Mouse (Mus musculus) limb, embryonic 11.5 days (tissue): ENCODE data around the gene Ttll13. TPM values are rescaled to one million over a fixed set of nuclear protein-coding genes. Genes with fewer than 3 reads are reported as not detected.

Source experiments
- ATAC-seq: fragments of 200-750 bp; cut with Nextera tagmentation; 2 replicates; pipeline ENCODE4 v1.8.0; 2017; ENCODE audit warnings: low read depth; ENCODE audit not compliant: insufficient number of reproducible peaks, low FRiP score, low TSS enrichment
- DNase-seq: peaks from one replicate; pipeline ENCODE4 v3.0.0-alpha.2; 2015; ENCODE audit warnings: low spot score
- H3K27ac ChIP-seq: fragments of 300-500 bp; sonication (generic); replicated peaks from 2 replicates; pipeline ENCODE4 v1.5.1; 2014; ENCODE audit warnings: low read depth, mild to moderate bottlenecking, low read length
- H3K27me3 ChIP-seq: fragments of 300-500 bp; sonication (generic); 2 replicates; pipeline ENCODE4 v1.6.1; 2014; ENCODE audit warnings: mild to moderate bottlenecking, low read length, mixed read lengths; ENCODE audit not compliant: control insufficient read depth, insufficient read depth
- H3K36me3 ChIP-seq: fragments of 300-500 bp; sonication (generic); 2 replicates; pipeline ENCODE4 v1.6.1; 2014; ENCODE audit warnings: mild to moderate bottlenecking, low read length, moderate library complexity, mixed read lengths; ENCODE audit not compliant: control insufficient read depth, insufficient read depth
- H3K4me1 ChIP-seq: fragments of 300-500 bp; sonication (generic); 2 replicates; pipeline ENCODE4 v1.6.1; 2014; ENCODE audit warnings: low read length, mixed read lengths; ENCODE audit not compliant: control insufficient read depth, insufficient read depth
- H3K4me2 ChIP-seq: fragments of 300-500 bp; sonication (generic); 2 replicates; pipeline ENCODE4 v1.6.1; 2014; ENCODE audit warnings: low read depth, mild to moderate bottlenecking, moderate library complexity; ENCODE audit not compliant: severe bottlenecking
- H3K4me3 ChIP-seq: fragments of 300-500 bp; sonication (generic); 2 replicates; pipeline ENCODE4 v1.5.1; 2014; ENCODE audit warnings: low read depth, low read length
- H3K9ac ChIP-seq: fragments of 300-500 bp; sonication (generic); 2 replicates; pipeline ENCODE4 v1.6.1; 2014; ENCODE audit warnings: mild to moderate bottlenecking, low read length
- H3K9me3 ChIP-seq: fragments of 300-500 bp; sonication (generic); 2 replicates; pipeline ENCODE4 v1.6.1; 2016; ENCODE audit warnings: low read length; ENCODE audit not compliant: control insufficient read depth
- WGBS: fragments of 180-500 bp; shearing (Covaris S2); extraction: QIAGEN DNeasy Blood & Tissue Kit; methylation state at CpG from one replicate; pipeline ENCODE4 v1.1.7; 2014; 5-methylcytosine and 5-hydroxymethylcytosine counted together
- polyA plus RNA-seq: library from polyadenylated mRNA; unstranded; fragments of >200 nt; fragmentation: Nextera tagmentation; extraction: Ambion mirVana; gene quantifications from 2 replicates; pipeline ENCODE4 v1.2.1, GENCODE M21; 2014

Gene Ttll13
- polyA plus RNA-seq, 1 experiment from 2014 or later: 0.91 TPM

GRCm38 (mm10) chr7:80220237-80220797 lies 25.9 kb upstream of the Ttll13 start:
- Histone ChIP-seq H3K27ac (no peak overlapping the region), H3K9ac (no peak overlapping the region), H3K4me3 (no peak overlapping the region), H3K27me3 (no peaks in the 10 kb centered on the region), H3K4me2 (no peak overlapping the region), H3K9me3 (no peaks in the 10 kb centered on the region), H3K4me1 (no peaks in the 10 kb centered on the region), H3K36me3 (peaks cover 21% of the 10 kb centered on the region)
- WGBS: 90% methylated on average over 9 of the region's 9 CpGs
- DNase-seq: no peak
- ATAC-seq: no peak

GRCm38 (mm10) chr7:80221179-80221750 lies 24.9 kb upstream of the Ttll13 start:
- no peaks in the 10 kb centered on the region for H3K9me3 ChIP-seq
- no peaks in the 10 kb centered on the region for H3K27me3 ChIP-seq
- no peak overlapping the region for H3K9ac ChIP-seq
- H3K4me2 ChIP-seq: no peak overlapping the region
- WGBS: 90% methylated on average over 4 of the region's 4 CpGs
- ATAC-seq (no peak), DNase-seq (no peak)
- H3K4me3 ChIP-seq: no peak overlapping the region
- no peak overlapping the region for H3K27ac ChIP-seq
- no peaks in the 10 kb centered on the region for H3K4me1 ChIP-seq
- H3K36me3 ChIP-seq: peaks cover 22% of the 10 kb centered on the region

DNA sequence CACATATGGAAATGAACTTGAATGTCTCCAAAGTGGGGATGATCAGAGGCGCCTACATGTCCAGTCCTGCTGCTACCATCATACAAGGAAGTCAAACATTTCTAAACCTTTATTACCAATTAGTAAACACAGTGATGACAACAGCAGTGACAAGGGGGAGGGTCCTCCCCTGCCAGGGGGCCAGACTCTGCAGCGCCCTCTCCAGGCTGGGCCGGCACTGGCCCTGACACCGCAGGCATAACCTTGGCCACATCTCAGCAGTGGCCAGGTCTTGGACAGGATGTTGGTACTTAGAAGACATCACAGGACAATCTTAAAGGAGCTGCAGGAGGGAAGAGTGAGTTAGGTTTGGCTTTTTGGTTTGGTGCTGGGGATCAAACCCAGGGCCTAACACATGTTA lies 19.1 kb upstream of the Ttll13 start:
- no peak overlapping the region for H3K4me2 ChIP-seq
- H3K27ac ChIP-seq: no peak overlapping the region
- no peak for DNase-seq
- no peak for ATAC-seq
- H3K9ac ChIP-seq: no peak overlapping the region
- WGBS: 93% methylated on average over 4 of the region's 4 CpGs
- H3K4me1 ChIP-seq: 0 out of 2 replicates have a peak, but pooled peaks cover 2% of the 10 kb centered on the region
- no peaks in the 10 kb centered on the region for H3K9me3 ChIP-seq
- H3K36me3 ChIP-seq: peaks cover 10% of the 10 kb centered on the region
- H3K4me3 ChIP-seq: no peak overlapping the region
- no peaks in the 10 kb centered on the region for H3K27me3 ChIP-seq

- no peak overlapping the region for H3K27ac ChIP-seq
- peaks cover 2% of the 10 kb centered on the region; the same call in 1 of the 2 replicates for H3K36me3 ChIP-seq
- ATAC-seq (no peak), DNase-seq (no peak)
- H3K4me3 ChIP-seq: no peak overlapping the region
- no peaks in the 10 kb centered on the region for H3K9me3 ChIP-seq
- H3K27me3 ChIP-seq: no peaks in the 10 kb centered on the region
- H3K4me1 ChIP-seq: 0 out of 2 replicates have a peak, but pooled peaks cover 8% of the 10 kb centered on the region
- no peak overlapping the region for H3K9ac ChIP-seq
- no peak overlapping the region for H3K4me2 ChIP-seq
- WGBS: 64% methylated on average over 6 of the region's 6 CpGs
Measured at GRCm38 (mm10) chr7:80230196-80230595, 16.0 kb upstream of the Ttll13 start.

DNA sequence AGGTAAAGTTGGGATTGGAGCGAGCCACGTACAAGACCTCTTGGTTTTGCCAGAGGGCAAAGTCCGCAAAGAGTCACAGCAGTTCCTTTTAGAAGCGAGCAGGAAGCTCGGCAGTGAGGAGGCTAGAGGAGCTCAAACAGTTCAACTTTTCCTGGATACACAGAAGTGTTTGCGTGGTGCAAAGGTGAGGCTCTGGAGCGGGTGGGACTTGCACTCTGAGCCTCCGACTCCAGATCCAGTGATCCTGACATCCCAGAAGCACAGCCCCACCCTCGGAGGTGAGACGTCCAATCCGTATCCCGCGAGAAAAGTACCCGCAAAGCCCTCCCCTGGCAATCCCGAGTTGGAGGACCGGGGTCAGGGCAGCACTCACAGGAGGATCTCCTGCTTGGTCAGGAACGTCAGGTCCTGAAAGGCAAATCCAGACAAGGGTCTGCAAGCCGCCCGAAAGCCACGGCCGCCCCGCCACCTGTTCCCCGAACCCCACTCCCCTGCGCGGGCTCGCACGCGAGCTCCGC lies 14.1 kb upstream of the Ttll13 start:
- H3K9me3 ChIP-seq: no peaks in the 10 kb centered on the region
- peak overlapping the region; percentile 51; the same call in 1 of the 2 replicates for H3K9ac ChIP-seq
- under 1% methylated on average over 29 of the region's 29 CpGs for WGBS
- H3K36me3 ChIP-seq: no peaks in the 10 kb centered on the region; the same call in 1 of the 2 replicates
- no peaks in the 10 kb centered on the region for H3K27me3 ChIP-seq
- peak overlapping the region; percentile 59 for H3K4me3 ChIP-seq
- DNase-seq (no peak), ATAC-seq (peak; percentile 44)
- H3K4me1 ChIP-seq: 0 out of 2 replicates have a peak, but pooled peaks cover 8% of the 10 kb centered on the region
- H3K27ac ChIP-seq: no peak overlapping the region
- H3K4me2 ChIP-seq: peak overlapping the region; percentile 75

DNA sequence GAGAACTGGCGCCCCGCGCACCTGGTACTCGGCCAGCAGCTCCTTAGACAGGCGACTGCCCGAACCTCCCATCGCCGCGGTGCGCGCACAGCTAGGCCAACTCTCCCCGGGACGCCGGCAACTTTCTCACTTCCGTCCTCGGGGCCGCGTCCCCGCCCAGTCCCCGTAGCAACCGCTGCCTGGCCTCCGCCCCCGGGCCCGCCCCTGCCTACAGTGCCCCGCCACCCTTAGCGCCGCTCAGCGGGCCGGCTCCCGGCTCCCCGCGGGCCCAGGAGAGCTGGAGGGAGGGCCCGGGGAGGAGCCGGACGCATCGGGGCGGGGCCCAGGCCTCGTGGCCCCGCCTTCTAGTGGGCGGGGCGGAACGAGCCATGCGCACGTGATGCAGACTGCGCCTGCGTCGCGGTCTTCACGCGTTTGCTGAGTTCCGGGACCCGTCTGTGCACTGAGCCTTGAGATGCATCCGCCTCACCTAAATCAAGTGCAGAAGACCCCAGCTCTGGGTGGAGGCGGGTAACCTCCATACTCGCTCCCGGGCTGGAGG lies 13.6 kb upstream of the Ttll13 start, which contains the start of the genes Cib1 and Gdpgp1:
Gene Cib1, minus strand, starts transcription at position 325 of the 541 bp plus-strand sequence.
Gene Gdpgp1, plus strand, starts transcription at position 377 of the 541 bp plus-strand sequence.
- Histone ChIP-seq H3K27me3 (no peaks in the 10 kb centered on the region), H3K4me2 (peak within 1 kb of the TSS; percentile 75), H3K4me1 (0 out of 2 replicates have a peak, but pooled peaks cover 8% of the 10 kb centered on the region), H3K36me3 (no peaks in the 10 kb centered on the region; the same call in 1 of the 2 replicates), H3K9me3 (no peaks in the 10 kb centered on the region), H3K9ac (peak within 1 kb of the TSS; percentile 51; the same call in 1 of the 2 replicates), H3K4me3 (peak within 1 kb of the TSS; percentile 59), H3K27ac (no peak within 1 kb of the TSS)
- ATAC-seq (peak; percentile 98), DNase-seq (peak; percentile 97)
- WGBS: under 1% methylated on average over 51 of the region's 56 CpGs

GRCm38 (mm10) chr7:80233799-80234198 lies 12.4 kb upstream of the Ttll13 start:
- no peaks in the 10 kb centered on the region for H3K27me3 ChIP-seq
- no peak overlapping the region for H3K9ac ChIP-seq
- peak overlapping the region; percentile 8; the same call in 1 of the 2 replicates for H3K4me2 ChIP-seq
- no peaks in the 10 kb centered on the region for H3K9me3 ChIP-seq
- H3K36me3 ChIP-seq: peaks cover 5% of the 10 kb centered on the region; the same call in 1 of the 2 replicates
- ATAC-seq (no peak), DNase-seq (no peak)
- WGBS: 80% methylated on average over 9 of the region's 9 CpGs
- H3K27ac ChIP-seq: no peak overlapping the region
- H3K4me1 ChIP-seq: 0 out of 2 replicates have a peak, but pooled peaks cover 8% of the 10 kb centered on the region
- no peak overlapping the region for H3K4me3 ChIP-seq

- WGBS: 85% methylated on average over 10 of the region's 10 CpGs
- H3K9ac ChIP-seq: no peak overlapping the region
- H3K27ac ChIP-seq: no peak overlapping the region
- DNase-seq: no peak
- no peaks in the 10 kb centered on the region for H3K9me3 ChIP-seq
- H3K4me3 ChIP-seq: no peak overlapping the region
- ATAC-seq: no peak
- H3K36me3 ChIP-seq: peaks cover 6% of the 10 kb centered on the region; the same call in 1 of the 2 replicates
- no peaks in the 10 kb centered on the region for H3K27me3 ChIP-seq
- H3K4me2 ChIP-seq: no peak overlapping the region
- H3K4me1 ChIP-seq: 0 out of 2 replicates have a peak, but pooled peaks cover 4% of the 10 kb centered on the region
Measured at GRCm38 (mm10) chr7:80238542-80238941, 7.6 kb upstream of the Ttll13 start.
